Mouse (Mus musculus) adipose tissue, adult 10 weeks (tissue): ENCODE measurements around the gene Nexn. TPM values are rescaled to one million over a fixed set of nuclear protein-coding genes. Genes with fewer than 3 reads are reported as not detected.

Experiments
- polyA plus RNA-seq: library from polyadenylated mRNA; stranded (reverse); fragments of 350-450 nt; fragmentation: Illumina TruSeq; extraction: RNeasy Lipid Tissue Mini Kit (QIAGEN cat#74804); gene quantifications from one replicate; pipeline ENCODE4 v1.2.3, GENCODE M21; 2014; ENCODE audit warnings: low read depth, low replicate concordance

Gene Nexn
- 14.4 TPM for polyA plus RNA-seq

GRCm38 (mm10) chr3:152266036-152266421 lies at the start of gene Nexn:
Gene Nexn (minus strand): TSS chr3:152266350.

GRCm38 (mm10) chr3:152209967-152210634 lies 56.0 kb downstream of the Nexn start, which contains the start of the genes Dnajb4 and Fubp1:
Gene Dnajb4 (minus strand): TSS chr3:152210302.
Gene Fubp1 (plus strand): TSS chr3:152210422.

Other genes starting within 250 kb of the Nexn start
- 8.0 TPM for gene Gipc2, start 100.1 kb downstream of the Nexn start, polyA plus RNA-seq
- 38.4 TPM for gene Dnajb4, start 56.0 kb downstream of the Nexn start, polyA plus RNA-seq
- gene Fubp1, start 55.9 kb downstream of the Nexn start, polyA plus RNA-seq, result 51.6 TPM
- gene Miga1, start 74.1 kb upstream of the Nexn start, polyA plus RNA-seq, result 23.5 TPM
- gene Usp33, start 80.1 kb upstream of the Nexn start, polyA plus RNA-seq, result 46.3 TPM
- 30.6 TPM for gene Zzz3, start 129.1 kb upstream of the Nexn start, polyA plus RNA-seq